Mouse (Mus musculus) lung, embryonic 16.5 days (tissue): Measurements from ENCODE around the gene Pla2g4b. TPM values are rescaled to one million over a fixed set of nuclear protein-coding genes. Genes with fewer than 3 reads are reported as not detected.
A peak's percentile ranks its signal among the peaks of the same experiment; 100 is the strongest.

Source experiments
- ATAC-seq: fragments of 200-750 bp; cut with Nextera tagmentation; 2 replicates; pipeline ENCODE4 v1.8.0; 2017; ENCODE audit warnings: low read depth, mild to moderate bottlenecking, moderate library complexity
- H3K27ac ChIP-seq: fragments of 300-500 bp; sonication (generic); 2 replicates; pipeline ENCODE4 v1.5.1; 2014; ENCODE audit warnings: mild to moderate bottlenecking, control low read depth, low read length
- H3K27me3 ChIP-seq: fragments of 300-500 bp; sonication (generic); 2 replicates; pipeline ENCODE4 v1.6.1; 2014; ENCODE audit warnings: low read depth, low read length, mixed read lengths; ENCODE audit not compliant: control insufficient read depth, insufficient read depth
- H3K36me3 ChIP-seq: fragments of 300-500 bp; sonication (generic); 2 replicates; pipeline ENCODE4 v1.6.1; 2014; ENCODE audit warnings: low read length; ENCODE audit not compliant: control insufficient read depth, insufficient read depth
- H3K4me1 ChIP-seq: fragments of 300-500 bp; sonication (generic); replicated peaks from 2 replicates; pipeline ENCODE4 v1.6.1; 2014; ENCODE audit warnings: low read length, mixed read lengths; ENCODE audit not compliant: control insufficient read depth, insufficient read depth
- H3K4me2 ChIP-seq: fragments of 300-500 bp; sonication (generic); 2 replicates; pipeline ENCODE4 v1.6.1; 2014; ENCODE audit warnings: low read depth, low read length, control low read depth
- H3K4me3 ChIP-seq: fragments of 300-500 bp; sonication (generic); 2 replicates; pipeline ENCODE4 v1.5.1; 2014; ENCODE audit warnings: mild to moderate bottlenecking, low read length, control low read depth
- H3K9ac ChIP-seq: fragments of 300-500 bp; sonication (generic); 2 replicates; pipeline ENCODE4 v1.6.1; 2014; ENCODE audit warnings: low read length, control low read depth
- H3K9me3 ChIP-seq: fragments of 300-500 bp; sonication (generic); 2 replicates; pipeline ENCODE4 v1.6.1; 2016; ENCODE audit warnings: low read length; ENCODE audit not compliant: control insufficient read depth
- WGBS: fragments of 180-500 bp; shearing (Covaris S2); extraction: QIAGEN DNeasy Blood & Tissue Kit; methylation state at CpG from one replicate; pipeline ENCODE4 v1.1.7; 2014; 5-methylcytosine and 5-hydroxymethylcytosine counted together
- polyA plus RNA-seq: library from polyadenylated mRNA; unstranded; fragments of >200 nt; fragmentation: Nextera tagmentation; extraction: Ambion mirVana; gene quantifications from 2 replicates; pipeline ENCODE4 v1.2.1, GENCODE M21; 2015

The Pla2g4b gene
- polyA plus RNA-seq, 1 experiment from 2014 or later: 1.1 TPM

DNA sequence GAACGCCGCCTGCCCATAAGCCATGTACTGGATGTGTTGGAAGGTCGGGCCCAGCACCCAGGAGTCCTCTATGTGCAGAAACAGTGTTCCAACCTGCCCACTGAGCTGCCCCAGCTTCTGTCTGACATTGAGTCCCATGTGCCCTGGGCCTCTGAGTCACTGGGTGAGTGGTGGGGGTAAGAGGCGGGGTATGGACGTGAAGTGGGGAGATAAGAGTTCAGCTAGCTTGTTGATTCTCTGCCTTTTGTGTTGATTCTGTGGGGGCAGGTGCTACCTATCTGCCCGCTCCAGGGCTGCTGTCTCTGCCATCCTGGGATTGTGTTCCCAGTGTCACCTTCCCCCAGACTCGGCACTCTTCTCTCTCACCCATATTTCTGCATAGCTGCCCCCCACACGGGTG, 2.8 kb upstream of the Pla2g4b start:
- no peaks in the 10 kb centered on the region for H3K9me3 ChIP-seq
- WGBS: 68% methylated on average over 8 of the region's 8 CpGs
- no peak overlapping the region for H3K4me2 ChIP-seq
- H3K27ac ChIP-seq: no peak overlapping the region
- no peak overlapping the region for H3K9ac ChIP-seq
- H3K4me1 ChIP-seq: peaks cover 34% of the 10 kb centered on the region
- H3K36me3 ChIP-seq: peaks cover 5% of the 10 kb centered on the region; the same call in 1 of the 2 replicates
- ATAC-seq: peak; percentile 19; the same call in 1 of the 2 replicates
- H3K27me3 ChIP-seq: no peaks in the 10 kb centered on the region
- H3K4me3 ChIP-seq: no peak overlapping the region

- Histone ChIP-seq H3K9ac (no peak overlapping the region), H3K36me3 (peaks cover 8% of the 10 kb centered on the region), H3K27ac (no peak overlapping the region), H3K4me1 (peaks cover 22% of the 10 kb centered on the region), H3K9me3 (no peaks in the 10 kb centered on the region), H3K27me3 (no peaks in the 10 kb centered on the region), H3K4me2 (no peak overlapping the region), H3K4me3 (no peak overlapping the region)
- 41% methylated on average over 5 of the region's 5 CpGs for WGBS
- no peak for ATAC-seq
These were observed 509 bp downstream of the Pla2g4b start for GRCm38 (mm10) chr2:120033726-120034125.

DNA sequence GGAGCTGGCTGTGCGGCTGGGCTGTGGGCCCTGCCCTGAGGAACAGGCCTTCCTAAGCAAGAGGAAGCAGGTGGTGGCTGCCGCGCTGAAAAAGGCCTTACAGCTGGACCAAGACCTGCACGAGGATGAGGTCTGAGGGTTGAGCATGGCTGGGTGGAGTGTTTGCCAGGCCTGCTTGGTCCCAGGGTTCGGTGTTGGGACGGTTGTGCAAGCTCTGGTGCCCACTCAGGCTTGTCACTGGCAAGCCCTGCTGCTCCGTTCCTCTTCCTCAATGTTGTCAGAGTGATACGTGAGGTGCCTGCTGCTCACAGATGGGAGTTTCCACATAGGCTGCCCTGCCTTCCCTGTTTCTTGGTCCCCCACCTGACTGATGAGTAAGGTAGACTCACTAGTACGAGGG, 4.5 kb downstream of the Pla2g4b start:
- Histone ChIP-seq H3K4me1 (peaks cover 9% of the 10 kb centered on the region), H3K27ac (no peak overlapping the region), H3K4me2 (no peak overlapping the region), H3K4me3 (no peak overlapping the region), H3K9ac (no peak overlapping the region), H3K36me3 (peaks cover 11% of the 10 kb centered on the region), H3K9me3 (no peaks in the 10 kb centered on the region), H3K27me3 (no peaks in the 10 kb centered on the region)
- 87% methylated on average over 9 of the region's 9 CpGs for WGBS
- ATAC-seq: no peak

- Histone ChIP-seq H3K4me2 (no peak overlapping the region), H3K4me3 (no peak overlapping the region), H3K36me3 (peaks cover 8% of the 10 kb centered on the region), H3K9ac (no peak overlapping the region), H3K27ac (no peak overlapping the region), H3K27me3 (no peaks in the 10 kb centered on the region), H3K4me1 (peaks cover 5% of the 10 kb centered on the region), H3K9me3 (no peaks in the 10 kb centered on the region)
- 81% methylated on average over 5 of the region's 5 CpGs for WGBS
- ATAC-seq: no peak
These were observed 7.8 kb downstream of the Pla2g4b start for GRCm38 (mm10) chr2:120040991-120041390.

- Histone ChIP-seq H3K9me3 (no peaks in the 10 kb centered on the region), H3K27me3 (no peaks in the 10 kb centered on the region), H3K4me2 (no peak overlapping the region), H3K27ac (peak overlapping the region; percentile 78), H3K4me3 (no peak overlapping the region), H3K4me1 (peaks cover 5% of the 10 kb centered on the region), H3K9ac (no peak overlapping the region), H3K36me3 (peaks cover 5% of the 10 kb centered on the region; the same call in 1 of the 2 replicates)
- 44% methylated on average over 4 of the region's 4 CpGs for WGBS
- peak; percentile 86 for ATAC-seq
These were observed 10.9 kb downstream of the Pla2g4b start for GRCm38 (mm10) chr2:120044101-120044603.

GRCm38 (mm10) chr2:120044676-120045075, 11.5 kb downstream of the Pla2g4b start:
- H3K4me2 ChIP-seq: no peak overlapping the region
- peaks cover 5% of the 10 kb centered on the region for H3K4me1 ChIP-seq
- H3K36me3 ChIP-seq: peaks cover 5% of the 10 kb centered on the region; the same call in 1 of the 2 replicates
- H3K4me3 ChIP-seq: no peak overlapping the region
- H3K27ac ChIP-seq: peak overlapping the region; percentile 78
- 65% methylated on average over 3 of the region's 3 CpGs for WGBS
- no peaks in the 10 kb centered on the region for H3K9me3 ChIP-seq
- H3K9ac ChIP-seq: no peak overlapping the region
- ATAC-seq: peak; percentile 19; the same call in 1 of the 2 replicates
- no peaks in the 10 kb centered on the region for H3K27me3 ChIP-seq

- H3K27ac ChIP-seq: no peak overlapping the region
- no peak overlapping the region for H3K4me2 ChIP-seq
- no peaks in the 10 kb centered on the region for H3K27me3 ChIP-seq
- no peak for ATAC-seq
- no peak overlapping the region for H3K4me3 ChIP-seq
- H3K4me1 ChIP-seq: peaks cover 5% of the 10 kb centered on the region
- WGBS: 54% methylated on average over 14 of the region's 14 CpGs
- H3K9me3 ChIP-seq: no peaks in the 10 kb centered on the region
- peaks cover 1% of the 10 kb centered on the region; the same call in 1 of the 2 replicates for H3K36me3 ChIP-seq
- peak overlapping the region; percentile 7; the same call in 1 of the 2 replicates for H3K9ac ChIP-seq
These were observed 13.5 kb downstream of the Pla2g4b start for GRCm38 (mm10) chr2:120046486-120047310.

GRCm38 (mm10) chr2:120048173-120048572, 15.0 kb downstream of the Pla2g4b start:
- Histone ChIP-seq H3K9me3 (no peaks in the 10 kb centered on the region), H3K4me1 (peaks cover 5% of the 10 kb centered on the region), H3K4me2 (no peak overlapping the region), H3K27me3 (no peaks in the 10 kb centered on the region), H3K4me3 (no peak overlapping the region), H3K9ac (no peak overlapping the region), H3K27ac (no peak overlapping the region), H3K36me3 (no peaks in the 10 kb centered on the region)
- WGBS: 64% methylated on average over 9 of the region's 9 CpGs
- ATAC-seq: no peak

- H3K4me2 ChIP-seq: no peak overlapping the region
- H3K27me3 ChIP-seq: no peaks in the 10 kb centered on the region
- 50% methylated on average over 10 of the region's 10 CpGs for WGBS
- no peak overlapping the region for H3K27ac ChIP-seq
- H3K9me3 ChIP-seq: no peaks in the 10 kb centered on the region
- no peak overlapping the region for H3K4me3 ChIP-seq
- H3K4me1 ChIP-seq: no peaks in the 10 kb centered on the region; the same call in 1 of the 2 replicates
- no peak overlapping the region for H3K9ac ChIP-seq
- no peaks in the 10 kb centered on the region for H3K36me3 ChIP-seq
- peak; percentile 66; the same call in 1 of the 2 replicates for ATAC-seq
These were observed 16.5 kb downstream of the Pla2g4b start for GRCm38 (mm10) chr2:120049632-120050274.
